Mouse (Mus musculus): ENCODE results near the gene Magee1. TPM values are rescaled to one million over a fixed set of nuclear protein-coding genes. Genes with fewer than 3 reads are reported as not detected.

Magee1 gene
- polyA plus RNA-seq, 1 experiment from 2014 or later, result 26.5 TPM

Other genes with a start within 250 kb of the Magee1 start
- 82.8 and 86.6 TPM in 2 replicates for gene Pbdc1, start 40.6 kb upstream of the Magee1 start, polyA plus RNA-seq (2016; fragmentation: Nextera tagmentation; extraction: Ambion mirVana)

All from forebrain, embryonic 10.5 days (tissue).